Mouse (Mus musculus): Measurements from ENCODE around the gene Acaca.

GRCm38 (mm10) chr11:84178571-84178970 is 49.1 kb downstream of the Acaca start:
- TF ChIP-seq POLR2A (IDR thresholded peaks at IDR 0.05; ENCODE audit: borderline replicate concordance, low read depth, low read length) = no peak
- no peak for TF ChIP-seq CTCF (IDR thresholded peaks at IDR 0.05; ENCODE audit: low read depth, low read length)
